Mouse (Mus musculus) 3134 (cell line): Measurements from ENCODE around the gene Dnajc14.
A peak's percentile ranks its signal among the peaks of the same experiment; 100 is the strongest.
"Not testable (repeated sequence)": the region's sequence is repeated elsewhere in the genome, so short reads cannot be mapped to it uniquely, and the experiment has no call there.

Experiments
- DNase-seq: peaks from one replicate; pipeline ENCODE4 v3.0.0-alpha.2; 2011; ENCODE audit warnings: low spot score; ENCODE audit not compliant: insufficient read length; ENCODE audit errors: extremely low read depth

The Dnajc14 gene

GRCm38 (mm10) chr10:128820217-128820616 lies 16.4 kb downstream of the Dnajc14 start:
- DNase-seq = no peak

DNA sequence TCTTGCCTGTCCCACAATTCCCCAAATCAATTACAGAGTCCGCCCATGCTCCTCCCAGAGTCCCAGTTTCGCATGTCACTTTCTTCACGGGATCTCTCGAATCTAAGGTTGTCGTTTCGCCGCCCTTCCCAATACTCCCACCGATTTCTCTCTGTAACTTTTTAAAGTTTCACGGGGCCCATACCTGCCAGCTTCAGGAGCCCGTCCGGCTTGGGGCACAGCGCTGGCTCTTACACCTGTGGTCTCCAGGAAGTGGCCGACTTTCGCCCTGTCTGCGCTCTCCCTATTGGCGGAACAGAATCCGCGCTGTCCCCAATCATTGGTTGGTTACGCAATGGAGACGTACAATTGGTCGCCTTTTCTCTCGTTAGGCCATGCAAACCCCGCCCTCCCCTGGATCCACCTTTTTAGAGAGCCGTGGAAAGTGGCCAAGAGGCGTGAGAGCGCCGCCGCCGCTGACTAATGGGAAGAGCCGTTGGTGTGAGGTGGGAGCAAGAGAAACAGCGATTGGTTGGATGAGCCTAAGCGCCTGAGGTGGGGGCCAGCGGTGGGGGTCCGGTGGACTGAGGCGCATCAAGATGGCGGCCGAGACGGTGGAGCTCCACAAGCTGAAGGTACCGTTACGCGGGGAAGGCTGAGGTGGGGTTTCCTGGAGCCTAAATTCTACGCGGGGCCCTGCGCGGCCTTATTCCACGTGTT lies 17.6 kb downstream of the Dnajc14 start, which contains the start of gene Ormdl2:
Gene Ormdl2, minus strand, starts transcription at position 288 of the 699 bp plus-strand sequence.
- DNase-seq = peak; percentile 98

GRCm38 (mm10) chr10:128822135-128822534 lies 18.3 kb downstream of the Dnajc14 start:
- no peak for DNase-seq

GRCm38 (mm10) chr10:128823087-128823486 lies 19.2 kb downstream of the Dnajc14 start:
- not testable (repeated sequence) for DNase-seq

- no peak for DNase-seq
Measured at GRCm38 (mm10) chr10:128823821-128824220, 20.0 kb downstream of the Dnajc14 start.

GRCm38 (mm10) chr10:128837400-128837799 lies 33.5 kb downstream of the Dnajc14 start:
- DNase-seq = no peak

- DNase-seq = no peak
Measured at GRCm38 (mm10) chr10:128839434-128839833, 35.6 kb downstream of the Dnajc14 start.

DNA sequence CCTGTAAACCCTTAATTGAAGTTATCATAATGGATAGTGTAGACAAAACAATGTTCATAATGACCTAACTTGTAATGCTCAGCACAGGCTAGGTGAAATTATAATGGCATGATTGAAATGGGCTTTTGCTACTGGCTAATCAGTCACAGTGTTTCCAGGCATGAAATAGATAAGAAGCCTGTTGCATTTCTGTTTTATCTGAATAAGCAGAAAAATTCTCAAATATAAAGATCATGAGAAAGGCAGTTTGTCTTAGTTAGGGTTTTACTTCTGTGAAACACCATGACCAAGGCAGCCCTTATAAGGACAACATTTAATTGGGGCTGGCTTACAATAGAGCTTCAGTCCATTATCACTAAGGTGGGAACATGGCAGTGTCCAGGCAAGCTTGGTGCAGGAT lies 36.8 kb downstream of the Dnajc14 start:
- no peak for DNase-seq

DNA sequence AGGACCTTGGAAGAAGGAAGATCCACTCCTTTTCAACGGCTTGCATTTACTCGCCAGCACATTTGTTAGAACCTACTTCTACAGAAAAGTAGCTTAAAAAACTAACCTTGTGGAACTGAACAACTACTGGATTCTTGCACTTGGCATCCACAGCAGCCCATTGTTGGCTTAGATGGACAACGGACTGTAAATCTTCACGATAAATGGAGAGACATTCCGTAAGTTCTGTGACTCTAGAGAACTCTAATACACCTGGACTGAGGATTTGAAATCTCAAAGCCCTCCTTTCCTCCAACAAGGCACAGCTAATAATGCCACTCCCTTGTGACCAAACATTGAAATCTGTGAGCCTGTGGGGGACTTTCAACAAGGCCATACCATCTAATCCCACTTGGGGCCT lies 39.4 kb downstream of the Dnajc14 start:
- no peak for DNase-seq

- no peak for DNase-seq
Measured at GRCm38 (mm10) chr10:128845516-128845915, 41.7 kb downstream of the Dnajc14 start.

- no peak for DNase-seq
Measured at GRCm38 (mm10) chr10:128846664-128847063, 42.8 kb downstream of the Dnajc14 start.

DNA sequence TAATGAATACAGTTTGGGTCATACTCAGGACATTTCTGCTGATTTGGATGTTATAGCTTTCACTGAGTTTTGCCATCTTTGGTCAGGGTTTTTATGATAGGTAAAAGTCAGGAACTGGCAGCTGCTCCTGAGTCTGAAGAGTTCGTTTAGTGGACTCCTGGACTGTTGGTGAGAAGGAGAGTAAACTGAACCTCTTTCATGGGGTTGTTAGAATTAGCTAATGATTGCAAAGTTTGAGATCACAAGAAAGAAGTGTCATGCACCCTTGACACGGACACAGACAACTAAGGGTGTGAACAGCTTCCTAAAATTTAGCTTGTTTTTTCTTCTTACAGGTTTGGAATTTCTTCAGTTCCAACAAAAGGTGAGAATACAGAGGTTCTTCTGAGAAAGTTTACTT lies 44.6 kb downstream of the Dnajc14 start:
- DNase-seq = no peak

DNA sequence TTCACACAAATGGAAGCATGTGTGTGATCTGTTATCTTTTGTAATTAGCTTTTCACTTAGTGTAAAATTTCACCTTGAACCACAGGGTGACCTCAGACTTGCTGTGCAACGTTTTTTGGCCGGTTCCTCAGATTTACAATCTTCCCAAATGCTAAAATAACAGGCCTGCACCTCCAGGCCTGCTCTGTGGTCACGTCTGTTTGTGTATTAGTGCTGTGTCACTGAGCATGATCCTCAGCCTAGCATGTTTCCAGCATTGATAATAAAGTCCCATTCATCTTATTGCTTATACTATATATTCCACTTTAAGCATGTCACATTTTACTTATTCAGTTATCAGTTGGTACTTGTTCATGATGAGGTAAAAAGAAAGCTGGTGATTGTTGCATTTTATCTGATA lies 46.5 kb downstream of the Dnajc14 start:
- no peak for DNase-seq

DNA sequence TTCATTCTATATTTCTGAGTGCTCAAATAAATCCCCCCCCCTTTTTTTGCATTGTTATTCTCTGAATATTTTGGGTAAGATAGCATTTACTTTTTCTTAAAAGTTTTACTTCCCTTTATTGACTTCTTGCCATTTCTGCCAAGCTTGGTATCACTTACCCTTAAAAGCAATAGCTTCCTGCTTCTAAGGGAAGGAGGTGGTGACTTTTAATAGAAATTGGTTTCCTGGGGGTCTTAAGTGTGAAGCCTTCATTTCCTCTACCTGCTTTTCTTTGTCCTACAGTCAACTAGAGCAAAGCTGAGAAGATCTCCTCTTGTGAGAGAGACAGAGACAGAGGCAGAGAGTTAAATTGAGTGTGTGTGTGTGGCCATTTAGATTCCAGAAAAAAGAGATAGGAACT lies 57.3 kb downstream of the Dnajc14 start:
- DNase-seq = no peak

DNA sequence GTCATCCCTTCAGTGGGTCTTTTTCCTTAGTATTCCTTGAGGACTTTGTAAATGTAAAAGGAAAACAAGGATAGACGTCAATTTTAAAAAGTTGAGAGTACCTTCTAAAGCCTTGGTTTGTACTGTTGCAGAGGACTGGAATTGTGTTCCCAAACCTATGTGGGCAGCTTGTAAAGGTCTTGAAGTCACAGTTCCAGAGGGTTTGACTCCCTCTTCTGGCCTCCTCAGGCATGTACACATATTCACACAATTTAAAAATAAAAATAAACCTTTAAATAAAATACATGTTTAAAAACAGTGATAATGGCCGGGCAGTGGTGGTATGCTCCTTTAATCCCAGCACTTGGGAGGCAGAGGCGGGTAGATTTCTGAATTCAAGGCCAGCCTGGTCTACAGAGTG lies 62.2 kb downstream of the Dnajc14 start:
- no peak for DNase-seq

GRCm38 (mm10) chr10:128866518-128866917 lies 62.7 kb downstream of the Dnajc14 start:
- no peak for DNase-seq
